Mouse (Mus musculus) large intestine, adult 2 months (tissue): ENCODE results near the gene Cnr1. TPM values are rescaled to one million over a fixed set of nuclear protein-coding genes. Genes with fewer than 3 reads are reported as not detected.

Experiments used
- DNase-seq: peaks from one replicate; pipeline ENCODE4 v3.0.0-alpha.2; 2012; ENCODE audit warnings: low read depth, low spot score
- WGBS: fragments of 180-500 bp; shearing (Covaris S2); methylation state at CpG from one replicate; pipeline ENCODE4 v1.1.7; 2018; 5-methylcytosine and 5-hydroxymethylcytosine counted together
- polyA plus RNA-seq: library from polyadenylated mRNA; depleted of rRNA; stranded (reverse); fragments of >200 nt; gene quantifications from 2 replicates; pipeline ENCODE4 v1.2.3, GENCODE M21; 2012; rRNA removed

Cnr1 gene
- 0.63 and 1.3 TPM in 2 replicates for polyA plus RNA-seq

DNA sequence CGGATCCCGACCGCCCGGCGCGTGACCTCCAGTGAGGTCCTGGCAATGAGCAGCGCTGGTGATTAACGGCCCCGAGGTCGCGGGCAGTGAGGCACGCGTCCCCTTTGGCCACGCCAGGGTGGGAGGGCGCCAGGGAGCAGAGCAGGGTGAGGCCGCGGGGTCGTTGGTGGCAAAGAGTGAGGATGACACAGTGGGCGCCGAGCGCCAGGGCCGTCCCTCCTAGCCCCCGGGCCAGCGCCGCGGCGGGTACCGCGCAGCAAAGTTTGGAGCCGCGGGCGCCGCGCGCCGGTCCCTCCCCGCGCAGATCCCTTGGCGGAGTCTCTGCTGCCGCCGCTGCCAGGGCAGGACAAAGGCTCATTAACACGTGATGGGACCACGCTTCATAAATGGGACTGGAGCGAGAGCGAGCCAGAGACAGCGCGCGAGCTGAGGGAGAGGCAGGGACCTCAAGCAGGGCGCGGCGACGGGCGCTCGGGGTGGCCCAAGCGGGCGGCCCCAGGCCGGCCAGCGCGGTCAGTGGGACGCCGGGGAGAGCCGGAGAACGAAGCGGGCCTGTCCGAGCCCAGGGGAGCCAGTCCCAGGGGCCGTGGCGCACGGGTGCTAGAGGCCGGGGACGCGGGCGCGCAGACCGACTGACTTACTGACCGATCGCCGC, at the start of gene Cnr1:
Gene Cnr1 (plus strand): TSS at position 360 of the 655 bp plus-strand sequence.
- 1% methylated on average over 77 of the region's 77 CpGs for WGBS
- DNase-seq, result peak; percentile 2

DNA sequence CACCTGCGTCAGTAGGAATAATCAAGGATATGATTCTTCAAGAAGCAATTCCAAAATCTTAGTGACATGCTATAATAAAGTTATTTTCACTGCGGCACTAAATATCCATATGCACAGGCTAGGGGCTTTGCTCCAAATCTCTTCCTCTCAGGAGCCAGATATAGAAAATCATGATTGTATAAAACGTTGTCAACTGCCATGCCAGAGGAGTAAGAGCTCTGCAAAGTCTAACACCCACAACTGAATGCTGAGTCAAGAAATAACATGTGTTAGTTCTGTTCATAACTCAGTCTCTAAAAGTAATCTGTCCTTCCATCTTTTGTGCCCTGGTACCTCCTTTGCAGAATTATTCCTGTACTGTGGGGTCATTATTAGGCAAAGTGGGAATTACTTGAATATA, 44.4 kb upstream of the Cnr1 start:
- 85% methylated on average over 3 of the region's 3 CpGs for WGBS
- no peak for DNase-seq

DNA sequence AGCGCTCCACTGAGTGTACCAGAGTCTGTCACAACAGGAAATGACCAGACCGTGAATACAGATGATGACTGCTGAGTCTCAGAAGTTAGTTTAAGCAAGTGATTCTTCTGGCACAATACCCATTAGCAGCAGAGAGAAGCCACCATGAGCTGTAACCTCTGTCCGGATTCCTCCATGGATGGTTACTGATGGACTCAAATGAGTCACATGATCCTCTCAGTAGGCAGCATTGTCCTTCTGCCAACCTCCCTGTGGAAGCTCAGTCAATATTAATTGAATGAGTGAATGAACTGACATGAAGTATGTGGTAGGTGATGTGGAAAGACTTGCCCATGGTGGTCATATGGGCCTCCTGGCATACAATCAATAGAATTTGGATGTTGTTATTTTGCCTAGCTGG, 38.4 kb upstream of the Cnr1 start:
- WGBS, result 70% methylated on average over 3 of the region's 3 CpGs
- DNase-seq, result no peak

DNA sequence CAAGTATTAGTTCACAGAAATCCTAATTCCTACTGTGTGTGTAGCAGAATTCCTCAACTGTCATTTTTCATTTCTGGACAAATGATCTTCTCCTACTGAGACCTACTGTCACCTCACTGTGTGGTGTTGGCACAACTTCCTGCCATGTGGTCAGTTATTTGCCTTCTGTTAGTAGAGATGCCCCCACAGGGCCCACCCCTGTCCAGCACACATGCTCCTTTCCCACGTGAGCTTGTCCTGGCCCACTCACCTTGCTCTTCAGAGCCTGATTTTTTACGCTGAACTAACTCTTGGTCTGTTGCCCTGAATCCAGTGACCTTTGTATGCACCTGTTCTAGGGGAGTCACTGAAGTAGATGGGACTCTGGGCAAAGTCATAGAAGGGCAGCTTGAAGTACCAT, 34.4 kb upstream of the Cnr1 start:
- no peak for DNase-seq
- 83% methylated on average over 2 of the region's 2 CpGs for WGBS

DNA sequence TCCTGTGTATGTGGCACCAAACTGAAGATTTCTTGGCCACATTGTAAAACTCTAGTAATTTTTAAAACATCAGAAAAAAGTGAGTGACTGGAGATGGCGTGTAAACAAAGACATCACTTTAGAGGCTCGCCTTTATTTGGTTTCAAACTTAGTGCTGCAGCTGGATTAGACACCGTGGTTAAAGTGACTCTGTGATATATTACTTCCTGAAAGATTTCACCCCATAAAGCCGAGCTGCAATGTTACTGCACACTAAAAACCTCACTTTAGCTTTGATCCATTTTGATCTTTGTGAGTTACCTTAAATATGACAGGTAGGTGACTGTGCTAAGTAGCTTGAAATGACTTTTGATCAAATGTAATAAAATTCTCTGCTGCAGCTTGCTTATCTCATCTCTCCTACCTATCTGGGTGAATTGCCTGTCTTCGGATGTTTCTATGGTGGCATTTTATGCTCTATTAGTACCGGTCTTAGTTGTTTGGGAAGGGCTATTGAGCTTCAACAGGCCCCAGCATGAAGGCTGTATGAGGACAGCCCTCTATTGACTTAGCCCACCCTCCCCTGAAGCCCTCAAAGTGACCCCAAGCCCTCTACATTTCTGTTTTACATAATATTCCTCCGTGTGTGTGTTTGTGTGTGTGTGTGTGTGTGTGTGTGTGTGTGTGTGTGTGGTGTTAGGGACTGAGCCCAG, 32.1 kb upstream of the Cnr1 start:
- no peak for DNase-seq
- whole genome bisulfite sequencing, result 9% methylated on average over 7 of the region's 7 CpGs

DNA sequence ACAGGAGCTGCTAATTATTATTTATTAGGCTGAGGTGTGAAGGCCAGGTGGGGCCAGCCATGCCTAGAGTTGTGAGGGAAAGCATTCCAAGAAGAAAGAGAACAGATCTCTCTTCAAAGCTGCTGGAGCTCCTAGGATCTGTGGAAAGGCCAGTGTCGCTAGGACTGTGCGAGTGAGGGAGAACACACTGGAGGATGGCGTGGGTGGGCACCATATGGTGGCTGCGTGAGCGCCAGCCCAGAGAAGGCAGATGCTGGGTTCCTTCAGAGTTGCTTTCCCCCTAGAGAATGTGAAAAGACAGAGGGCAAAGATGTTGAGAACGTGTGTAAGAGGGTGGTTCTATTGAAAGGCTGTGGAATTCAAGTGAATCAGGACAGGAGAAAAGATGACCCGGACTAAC, 30.6 kb upstream of the Cnr1 start:
- DNase-seq, result no peak
- 80% methylated on average over 7 of the region's 7 CpGs for WGBS

DNA sequence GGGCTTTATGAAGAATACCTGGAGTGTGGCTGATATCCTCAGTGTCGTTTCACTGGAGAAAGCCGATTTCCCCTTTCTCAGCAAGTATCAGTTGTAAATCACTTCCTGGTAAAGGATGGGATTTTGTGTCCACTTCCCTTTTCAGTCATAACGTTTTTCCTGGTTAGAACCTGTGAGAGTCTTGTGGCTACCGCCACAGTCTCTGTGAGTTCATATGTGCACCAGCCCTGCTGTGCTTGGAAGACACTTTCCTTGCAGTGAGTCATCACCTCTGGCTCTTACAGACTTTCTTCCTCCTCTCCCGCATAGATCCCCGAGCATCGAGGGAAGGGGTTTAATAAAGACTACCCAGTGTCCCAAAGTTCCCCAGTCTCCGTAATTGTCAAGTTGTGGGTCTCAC, 29.3 kb upstream of the Cnr1 start:
- 50% methylated on average over 8 of the region's 8 CpGs for WGBS
- no peak for DNase-seq

DNA sequence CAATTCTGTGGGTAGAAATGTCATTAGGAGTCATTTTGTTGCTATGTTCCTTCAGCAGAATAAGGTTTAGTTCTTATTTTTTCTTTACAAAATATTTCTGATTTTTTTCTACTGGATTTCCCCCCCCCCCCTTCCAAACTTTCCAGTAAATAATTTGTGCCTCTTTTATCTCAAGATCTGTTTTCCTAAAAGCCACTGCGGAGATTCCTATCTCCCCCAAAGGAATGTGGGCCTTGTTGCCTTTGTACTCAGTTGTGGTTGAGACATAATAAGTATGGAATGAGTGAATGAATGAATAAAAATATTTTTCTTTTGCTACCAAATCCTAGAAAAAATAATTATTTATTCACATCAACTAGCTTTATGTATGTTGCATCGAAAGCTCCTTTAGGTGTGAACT, 28.9 kb upstream of the Cnr1 start:
- 97% methylated on average over 2 of the region's 2 CpGs for WGBS
- DNase-seq, result no peak

DNA sequence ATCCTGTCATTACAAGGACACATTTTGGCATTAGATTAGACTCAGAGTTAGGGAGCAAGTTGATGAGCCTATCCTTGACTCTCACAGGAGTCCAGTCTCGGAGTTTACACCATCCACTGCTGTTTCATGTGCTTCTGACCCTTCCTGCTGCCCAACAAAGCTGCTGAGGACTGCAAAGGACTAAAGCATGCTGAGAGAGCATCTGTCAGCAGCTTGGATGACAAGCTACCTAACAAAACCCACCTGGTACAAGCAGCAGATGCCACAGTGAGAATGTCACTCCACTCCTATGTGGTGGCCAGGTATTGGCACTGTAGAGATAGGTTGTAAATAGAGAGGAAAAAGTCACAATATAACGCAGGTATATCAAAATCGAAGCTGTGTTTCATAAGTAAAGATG, 22.7 kb upstream of the Cnr1 start:
- WGBS, result 78% methylated on average over 3 of the region's 3 CpGs
- no peak for DNase-seq

DNA sequence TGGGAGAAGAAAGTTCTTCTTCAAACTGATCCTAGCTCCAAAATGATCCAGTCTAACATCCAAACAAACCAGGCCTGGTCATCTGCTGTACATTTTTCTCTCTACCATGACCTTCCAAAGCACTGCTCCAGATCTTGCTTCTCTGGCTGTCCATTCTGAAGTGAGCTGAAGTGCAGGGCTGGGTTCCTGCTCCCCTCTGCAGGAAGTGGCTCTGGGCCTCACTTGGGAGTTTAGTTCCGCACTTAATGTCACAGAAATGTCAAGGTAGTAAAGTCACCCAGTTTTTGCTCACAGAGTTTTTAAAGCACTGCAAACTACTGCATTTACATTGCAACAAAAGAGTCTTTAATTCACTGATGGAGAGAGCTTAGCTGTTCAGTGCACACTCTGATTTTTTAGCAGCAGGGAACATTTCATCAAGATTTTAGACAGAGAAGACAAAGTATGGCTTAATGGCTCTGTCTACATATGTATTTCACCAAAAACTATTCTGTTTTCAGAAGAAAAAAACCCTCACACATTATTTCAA, 20.5 kb upstream of the Cnr1 start:
- WGBS, result 83% methylated on average over 1 of the region's 1 CpGs
- no peak for DNase-seq

DNA sequence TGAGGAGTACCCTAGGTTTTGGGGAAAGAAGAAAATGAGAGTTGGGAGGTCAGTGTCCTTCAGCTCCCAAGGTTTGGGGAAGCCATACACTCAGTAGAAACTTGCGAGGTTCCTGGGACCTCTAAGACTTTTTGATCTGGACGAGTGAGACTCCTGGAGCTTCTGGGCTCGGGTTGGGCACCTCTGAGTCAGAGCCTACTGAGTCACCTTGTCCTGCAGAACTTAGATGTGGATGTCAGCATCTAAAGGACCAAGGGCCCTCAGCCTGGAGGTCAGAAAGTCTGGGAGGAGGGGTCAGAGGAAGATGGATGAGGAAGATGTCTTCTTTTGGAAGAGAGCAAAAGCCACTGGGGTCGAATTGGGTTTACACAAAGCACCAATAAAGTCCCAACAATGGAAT, 19.6 kb upstream of the Cnr1 start:
- DNase-seq, result no peak
- 58% methylated on average over 4 of the region's 4 CpGs for WGBS

DNA sequence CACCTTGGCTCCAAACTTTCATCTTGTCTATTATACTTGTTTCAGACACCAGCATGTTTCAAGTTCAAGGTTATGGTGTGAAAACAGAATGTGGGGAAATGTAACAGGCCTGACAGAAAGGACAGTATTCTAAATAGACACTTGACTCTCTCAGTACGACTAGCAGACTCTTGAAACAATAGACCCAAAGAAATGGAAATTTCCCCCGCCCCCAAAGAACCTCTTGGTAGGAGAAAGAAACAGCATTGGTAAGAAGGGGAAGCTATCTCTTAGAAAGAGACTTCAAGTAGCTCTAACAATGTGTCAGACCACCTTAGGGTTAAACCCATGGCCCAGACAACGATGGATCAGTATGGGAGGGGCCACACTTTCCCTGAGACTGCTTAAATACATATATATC, 15.6 kb upstream of the Cnr1 start:
- DNase-seq, result no peak
- 56% methylated on average over 3 of the region's 3 CpGs for WGBS

DNA sequence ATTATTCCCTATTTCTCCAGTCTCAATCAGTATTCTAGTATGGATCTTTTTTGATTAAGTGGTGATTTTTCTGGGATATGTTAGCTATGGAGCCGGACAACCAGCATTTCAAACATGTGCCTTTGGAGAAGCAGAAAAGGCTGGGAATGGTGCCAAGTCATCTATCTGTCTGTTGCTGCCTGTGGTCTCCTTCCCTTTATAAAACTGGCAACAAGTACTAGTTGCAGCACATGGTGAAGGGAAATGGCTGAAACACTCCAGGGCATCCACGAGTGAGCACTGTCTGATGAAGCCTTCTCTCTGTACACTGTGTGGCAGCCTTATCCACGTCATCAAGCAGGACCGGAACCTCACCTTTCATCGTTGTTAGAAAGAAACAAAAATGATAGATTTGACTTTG, 8.7 kb upstream of the Cnr1 start:
- DNase-seq, result no peak
- 68% methylated on average over 5 of the region's 5 CpGs for WGBS

DNA sequence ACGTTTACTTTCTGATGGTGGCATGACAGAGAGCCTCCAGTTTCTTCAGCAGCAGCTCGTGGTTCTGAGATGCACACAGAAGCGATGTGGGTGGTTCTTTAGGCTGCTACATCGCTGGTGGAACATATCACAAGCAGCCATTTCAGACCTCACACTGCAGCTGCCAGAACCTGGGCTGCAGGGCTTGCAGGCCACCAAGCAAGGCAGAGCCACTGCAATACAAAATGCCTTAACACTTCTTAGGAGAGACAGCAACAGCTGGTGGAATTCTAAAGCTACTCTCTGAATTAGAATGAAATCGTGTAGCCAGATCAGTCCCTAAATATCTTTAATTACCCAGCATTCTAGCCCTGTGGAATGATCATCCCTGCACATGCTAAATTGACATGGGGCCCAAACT, 3.6 kb upstream of the Cnr1 start:
- WGBS, result 57% methylated on average over 5 of the region's 5 CpGs
- DNase-seq, result no peak

DNA sequence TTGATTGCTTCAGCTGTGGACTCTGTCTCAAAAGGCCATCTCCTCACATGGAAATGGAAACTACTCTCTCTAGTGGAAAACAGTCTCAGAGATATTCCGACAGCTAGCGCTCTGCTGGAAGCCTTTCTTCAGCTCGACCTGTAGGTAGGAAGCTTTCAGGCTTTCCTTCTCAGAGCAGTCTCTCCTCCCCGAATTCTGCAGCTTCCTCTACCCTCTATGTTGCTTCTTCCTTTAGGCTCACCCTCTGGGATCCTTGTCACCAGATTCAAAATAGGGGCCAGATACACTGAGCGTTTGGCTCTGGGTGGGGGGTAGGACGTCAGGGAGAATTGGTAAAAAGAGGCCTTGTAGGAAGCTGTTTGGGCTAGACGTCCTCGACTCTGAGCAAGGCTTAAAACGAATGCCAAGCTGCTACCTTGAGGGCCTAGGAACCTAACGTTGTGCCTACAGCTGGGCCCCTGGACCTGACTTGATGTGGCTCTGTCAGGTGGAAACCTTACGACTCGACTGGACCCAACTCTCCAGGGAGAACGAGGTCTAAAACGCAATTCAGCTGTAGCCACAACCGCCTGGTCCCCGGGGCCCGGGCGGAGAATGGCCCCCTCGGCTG, 1.1 kb upstream of the Cnr1 start:
- no peak for DNase-seq
- 21% methylated on average over 19 of the region's 19 CpGs for WGBS

DNA sequence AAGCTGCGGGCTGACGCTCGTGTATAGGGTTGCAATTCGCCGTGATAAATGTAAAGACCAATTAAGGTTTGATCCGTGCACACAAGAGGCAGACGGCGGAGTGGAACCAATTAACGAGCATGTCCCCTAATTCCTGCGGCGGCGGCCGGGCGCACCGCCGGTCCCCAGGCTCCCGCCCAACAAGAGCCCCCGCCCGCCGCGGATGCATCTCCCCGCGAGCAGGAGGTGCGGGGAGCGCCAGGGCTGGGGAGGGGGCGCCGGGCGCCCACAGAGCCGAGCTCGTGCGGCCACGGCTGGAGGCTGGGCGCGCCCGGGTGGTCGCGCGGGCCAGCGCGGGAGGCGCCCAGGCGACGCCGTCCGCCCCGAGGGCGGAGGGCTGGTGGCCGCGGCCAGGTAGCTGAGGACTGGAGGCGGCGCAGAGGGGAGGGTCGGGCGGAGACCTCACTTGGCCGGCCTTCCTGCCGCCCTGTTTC, 596 bp upstream of the Cnr1 start:
- no peak for DNase-seq

DNA sequence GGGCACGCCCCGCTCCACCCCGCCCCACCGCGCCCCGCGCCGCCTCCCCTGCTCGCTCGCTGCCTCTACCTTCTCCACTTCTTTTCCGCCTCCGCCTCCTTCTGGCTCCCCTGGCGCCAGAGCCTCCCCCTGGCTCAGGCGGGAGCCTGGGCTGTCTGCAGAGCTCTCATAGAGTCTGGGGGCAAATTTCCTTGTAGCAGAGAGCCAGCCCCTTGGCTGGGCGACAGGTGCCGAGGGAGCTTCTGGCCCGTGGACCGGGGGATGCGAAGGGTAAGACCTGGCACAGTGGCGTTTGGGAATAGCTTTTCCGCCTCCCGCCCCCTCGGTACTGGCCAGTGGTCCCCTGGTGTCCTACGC, 474 bp downstream of the Cnr1 start:
- WGBS, result under 1% methylated on average over 23 of the region's 24 CpGs
- no peak for DNase-seq

More for the DNA sequence above, 596 bp upstream of the Cnr1 start:
- 2% methylated on average over 54 of the region's 55 CpGs for WGBS

DNA sequence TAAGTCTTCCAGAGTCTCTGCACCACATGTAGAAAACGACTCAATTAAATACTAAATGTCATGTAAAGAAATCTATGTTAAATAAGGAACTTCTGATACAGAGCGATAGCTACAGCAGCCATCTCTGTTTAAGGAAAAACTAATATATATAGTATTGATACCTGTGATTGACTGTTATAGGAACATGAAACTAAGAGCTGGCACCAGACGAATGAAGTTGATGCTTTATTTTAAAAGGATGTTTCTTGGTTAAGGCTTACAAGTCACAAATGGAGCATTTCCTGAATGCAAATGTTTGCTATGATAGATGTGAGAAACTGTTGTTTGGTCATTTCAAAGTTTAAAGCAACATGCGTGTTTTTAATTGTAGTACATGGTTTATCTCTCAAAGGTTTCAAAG, 1.1 kb downstream of the Cnr1 start:
- WGBS, result 45% methylated on average over 4 of the region's 4 CpGs
- no peak for DNase-seq

DNA sequence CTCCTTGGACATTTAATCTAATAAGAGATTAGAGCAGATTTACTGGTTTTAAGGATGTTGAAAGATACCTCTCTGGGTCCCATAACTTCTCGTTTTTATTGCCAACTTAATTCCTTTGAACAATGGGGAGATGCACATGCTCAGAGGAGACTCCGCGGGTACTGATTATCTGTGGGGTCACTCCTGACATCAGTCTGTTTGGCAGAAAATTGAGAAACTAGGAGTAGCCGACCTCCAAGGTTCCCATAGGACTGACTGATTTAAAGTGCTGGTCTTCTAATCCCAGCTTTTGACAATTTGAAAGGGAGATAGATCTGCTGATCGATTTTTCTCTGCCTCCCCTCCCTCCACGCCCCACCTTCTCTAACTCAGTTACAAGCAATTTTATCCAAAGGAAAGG, 1.6 kb downstream of the Cnr1 start:
- WGBS, result 60% methylated on average over 6 of the region's 6 CpGs
- no peak for DNase-seq

DNA sequence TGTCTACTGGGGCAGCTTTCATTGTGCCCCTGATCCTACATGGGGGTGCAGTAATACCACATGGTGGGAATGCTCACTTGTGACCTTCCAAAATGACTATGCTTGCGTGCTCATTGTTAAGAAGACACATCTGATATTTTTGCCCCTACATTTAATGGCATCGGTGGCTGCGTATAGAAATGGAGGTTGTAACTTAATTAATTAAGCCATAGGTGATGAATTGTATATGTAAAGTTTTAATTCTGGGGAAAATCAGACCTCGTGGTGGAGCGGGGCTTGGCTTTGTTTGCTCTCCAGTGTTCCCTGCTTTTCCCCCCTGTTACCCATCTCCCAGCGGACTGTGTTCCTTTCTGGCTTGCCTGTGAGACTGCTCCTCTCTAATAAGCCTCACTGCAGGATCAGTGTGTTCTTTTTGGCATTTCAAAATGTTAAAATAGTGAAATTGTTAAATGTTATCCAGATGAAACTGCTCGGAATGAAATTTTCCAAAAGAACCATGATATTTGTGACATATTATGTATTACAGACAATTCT, 2.4 kb downstream of the Cnr1 start:
- no peak for DNase-seq
- 80% methylated on average over 7 of the region's 7 CpGs for WGBS

DNA sequence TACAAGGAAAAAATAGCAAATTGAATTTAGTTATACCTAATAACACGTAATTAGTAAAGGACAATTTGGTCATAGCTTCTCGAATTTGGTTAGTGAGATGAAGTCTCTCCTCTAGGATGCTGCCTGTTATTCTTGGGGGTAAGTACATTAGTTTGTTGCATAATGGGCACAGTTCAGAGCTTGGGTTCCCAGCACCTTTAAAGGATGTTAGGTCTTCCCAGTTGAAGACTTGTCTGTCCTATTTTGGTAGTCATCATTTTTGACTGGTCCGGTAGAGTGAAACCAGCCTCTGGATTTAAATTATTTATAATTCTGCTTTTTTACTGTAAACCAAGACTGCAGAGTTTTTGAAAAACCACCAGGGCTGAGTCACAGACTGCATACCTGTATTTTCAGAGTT, 3.3 kb downstream of the Cnr1 start:
- WGBS, result 90% methylated on average over 3 of the region's 3 CpGs
- DNase-seq, result no peak
